Mouse (Mus musculus): Measurements from ENCODE around the gene Tshr.

- TF ChIP-seq CTCF (IDR thresholded peaks at IDR 0.05; ENCODE audit: borderline replicate concordance, extremely low read depth, insufficient read depth, insufficient read length) (no peak), POLR2A (IDR thresholded peaks at IDR 0.05; ENCODE audit: borderline replicate concordance, extremely low read depth, insufficient read depth, insufficient read length, poor library complexity, severe bottlenecking) (no peak)
These were observed 36.9 kb downstream of the Tshr start for GRCm38 (mm10) chr12:91421272-91421671.

Measured in brain, embryonic 14.5 days (tissue).